Mouse (Mus musculus) heart, postnatal 25 days (tissue): ENCODE results near the gene Itga10. TPM values are rescaled to one million over a fixed set of nuclear protein-coding genes. Genes with fewer than 3 reads are reported as not detected.

Source experiments
- DNase-seq: peaks from one replicate; pipeline ENCODE4 v3.0.0; 2022; ENCODE audit warnings: low spot score
- intact Hi-C: fragments of 180-260 bp; cut with DNase I; formaldehyde crosslinking; loops from one replicate; pipeline ENCODE4 v1.15.1; 2025
- total RNA-seq, 2 experiments: library from RNA; stranded (reverse); gene quantifications; 2 replicates each; pipeline ENCODE4 v1.2.3; 2021

Itga10 gene
- total RNA-seq, 2 experiments from 2014 or later = 0.84 to 1.0 TPM

GRCm38 (mm10) chr3:96706217-96706616, 60.8 kb downstream of the Itga10 start:
- no peak for DNase-seq
- intact Hi-C loops = loop anchor here (5.0 kb wide), 2 partner anchors 39 to 64 kb away; no protein-coding TSS in a partner anchor

GRCm38 (mm10) chr3:96706984-96707383, 61.6 kb downstream of the Itga10 start:
- intact Hi-C loops = loop anchor here (5.0 kb wide), 2 partner anchors 40 to 65 kb away; no protein-coding TSS in a partner anchor
- no peak for DNase-seq

- intact Hi-C loops = loop anchor here (2.0 to 5.0 kb wide), 3 partner anchors 41 to 161 kb away; no protein-coding TSS in a partner anchor
- peak; percentile 63 for DNase-seq
Observed at GRCm38 (mm10) chr3:96707903-96708683, 62.7 kb downstream of the Itga10 start, which contains the start of gene Nudt17. TSS of gene Nudt17 (minus strand) at chr3:96708562.

- no peak for DNase-seq
- intact Hi-C loops = loop anchor here (2.0 to 5.0 kb wide), 3 partner anchors 41 to 162 kb away; no protein-coding TSS in a partner anchor
Observed at GRCm38 (mm10) chr3:96708684-96709064, 63.3 kb downstream of the Itga10 start.

Other genes starting within 250 kb of the Itga10 start
- not detected for gene BC107364, start 193.3 kb upstream of the Itga10 start, total RNA-seq
- gene Hfe2, start 120.4 kb upstream of the Itga10 start, total RNA-seq = 100 to 1,000 TPM; 266 to 290 TPM
- 100 to 1,000 TPM; 341 to 607 TPM for gene Txnip, start 87.6 kb upstream of the Itga10 start, total RNA-seq
- gene Gm16253, start 68.6 kb upstream of the Itga10 start, total RNA-seq = 1 to 10 TPM; 1.1 to 2.1 TPM
- gene Polr3gl, start 51.4 kb upstream of the Itga10 start, total RNA-seq = 10 to 100 TPM; 25.2 to 25.9 TPM
- gene Ankrd34a, start 48.9 kb upstream of the Itga10 start, total RNA-seq = 1 to 10 TPM; 1.9 to 2.4 TPM
- gene Lix1l, start 44.4 kb upstream of the Itga10 start, total RNA-seq = 10 to 100 TPM; 25.4 to 27.2 TPM
- gene Rbm8a, start 15.7 kb upstream of the Itga10 start, total RNA-seq = 10 to 100 TPM; 27.9 to 34.1 TPM
- 10 to 100 TPM; 30.2 to 32.6 TPM for gene Pex11b, start 10.2 kb upstream of the Itga10 start, total RNA-seq
- under 1 TPM; 0.14 to 0.16 TPM for gene Gm42957, start 10.1 kb upstream of the Itga10 start, total RNA-seq
- under 1 TPM; 0.60 to 0.95 TPM for gene Ankrd35, start 24.5 kb downstream of the Itga10 start, total RNA-seq
- 10 to 100 TPM; 14.0 to 17.5 TPM for gene Pias3, start 50.8 kb downstream of the Itga10 start, total RNA-seq
- gene Nudt17, start 63.0 kb downstream of the Itga10 start, total RNA-seq = 1 to 10 TPM; 2.3 to 3.2 TPM
- gene Polr3c, start 82.0 kb downstream of the Itga10 start, total RNA-seq = 10 to 100 TPM; 23.1 to 25.2 TPM
- gene Rnf115, start 82.1 kb downstream of the Itga10 start, total RNA-seq = 10 to 100 TPM; 22.8 to 23.3 TPM
- not detected for gene Pdzk1, start 183.7 kb downstream of the Itga10 start, total RNA-seq
- not detected for gene Cd160, start 183.8 kb downstream of the Itga10 start, total RNA-seq